Mouse (Mus musculus) neural tube, embryonic 11.5 days (tissue): ENCODE measurements around the gene Rxfp2. TPM values are rescaled to one million over a fixed set of nuclear protein-coding genes. Genes with fewer than 3 reads are reported as not detected.

ENCODE experiments used
- ATAC-seq: fragments of 200-750 bp; cut with Nextera tagmentation; 2 replicates; pipeline ENCODE4 v1.8.0; 2017; ENCODE audit warnings: moderate number of reproducible peaks, mild to moderate bottlenecking, moderate TSS enrichment, moderate library complexity; ENCODE audit not compliant: insufficient read depth, low FRiP score, low TSS enrichment
- DNase-seq: peaks from one replicate; pipeline ENCODE4 v3.0.0-alpha.2; 2015; ENCODE audit warnings: low spot score
- H3K27ac ChIP-seq: fragments of 300-500 bp; sonication (generic); 2 replicates; pipeline ENCODE4 v1.5.1; 2014; ENCODE audit warnings: low read depth, mild to moderate bottlenecking, low read length
- H3K27me3 ChIP-seq: fragments of 300-500 bp; sonication (generic); 2 replicates; pipeline ENCODE4 v1.6.1; 2014; ENCODE audit warnings: mild to moderate bottlenecking, low read length, mixed read lengths; ENCODE audit not compliant: control insufficient read depth, insufficient read depth
- H3K36me3 ChIP-seq: fragments of 300-500 bp; sonication (generic); 2 replicates; pipeline ENCODE4 v1.6.1; 2014; ENCODE audit warnings: mild to moderate bottlenecking, low read length, moderate library complexity, mixed read lengths; ENCODE audit not compliant: control insufficient read depth, insufficient read depth
- H3K4me1 ChIP-seq: fragments of 300-500 bp; sonication (generic); 2 replicates; pipeline ENCODE4 v1.6.1; 2014; ENCODE audit warnings: low read length, mixed read lengths; ENCODE audit not compliant: control insufficient read depth, insufficient read depth
- H3K4me2 ChIP-seq: fragments of 300-500 bp; sonication (generic); 2 replicates; pipeline ENCODE4 v1.6.1; 2014; ENCODE audit warnings: low read depth, mild to moderate bottlenecking, moderate library complexity
- H3K4me3 ChIP-seq: fragments of 300-500 bp; sonication (generic); 2 replicates; pipeline ENCODE4 v1.5.1; 2014; ENCODE audit warnings: low read depth, low read length
- H3K9ac ChIP-seq: fragments of 300-500 bp; sonication (generic); 2 replicates; pipeline ENCODE4 v1.6.1; 2014; ENCODE audit warnings: mild to moderate bottlenecking, low read length
- H3K9me3 ChIP-seq: fragments of 300-500 bp; sonication (generic); 2 replicates; pipeline ENCODE4 v1.6.1; 2016; ENCODE audit warnings: low read length; ENCODE audit not compliant: control insufficient read depth
- WGBS: fragments of 180-500 bp; shearing (Covaris S2); extraction: QIAGEN DNeasy Blood & Tissue Kit; methylation state at CpG from one replicate; pipeline ENCODE4 v1.1.7; 2014; 5-methylcytosine and 5-hydroxymethylcytosine counted together
- polyA plus RNA-seq: library from polyadenylated mRNA; unstranded; fragments of >200 nt; fragmentation: Nextera tagmentation; extraction: Ambion mirVana; gene quantifications from 2 replicates; pipeline ENCODE4 v1.2.1, GENCODE M21; 2014

Rxfp2 gene
- polyA plus RNA-seq, 1 experiment from 2014 or later, result 1.2 TPM

- WGBS, result 50% methylated on average over 8 of the region's 8 CpGs
- Histone ChIP-seq H3K27me3 (no peaks in the 10 kb centered on the region), H3K9me3 (no peaks in the 10 kb centered on the region), H3K9ac (no peak overlapping the region), H3K36me3 (no peaks in the 10 kb centered on the region), H3K27ac (no peak overlapping the region), H3K4me1 (peaks cover 5% of the 10 kb centered on the region; the same call in 1 of the 2 replicates), H3K4me2 (no peak overlapping the region), H3K4me3 (no peak overlapping the region)
- ATAC-seq (no peak), DNase-seq (no peak)
These were observed 92.8 kb downstream of the Rxfp2 start for GRCm38 (mm10) chr5:150111236-150111635.

DNA sequence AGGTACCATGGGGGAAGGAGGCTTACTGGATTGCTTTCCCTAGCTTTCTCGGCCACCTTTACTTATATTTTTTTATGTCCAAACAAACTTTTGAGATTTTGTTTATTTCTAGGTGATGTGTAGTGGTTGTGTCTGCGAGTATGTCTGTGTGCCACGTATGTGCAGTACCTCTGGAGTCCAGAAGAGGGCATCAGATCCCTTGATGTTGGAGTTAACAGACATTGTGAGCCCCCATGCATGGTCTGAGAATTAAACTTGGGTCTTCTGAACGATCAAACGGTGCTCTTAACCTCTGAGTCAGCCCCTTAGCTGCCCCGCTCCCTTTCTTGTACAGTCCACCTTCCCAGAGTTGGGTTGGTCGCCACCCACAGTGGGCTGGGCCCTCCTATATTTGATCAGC, 95.5 kb downstream of the Rxfp2 start:
- Histone ChIP-seq H3K27ac (no peak overlapping the region), H3K36me3 (no peaks in the 10 kb centered on the region), H3K9me3 (no peaks in the 10 kb centered on the region), H3K4me1 (peaks cover 5% of the 10 kb centered on the region; the same call in 1 of the 2 replicates), H3K4me3 (no peak overlapping the region), H3K9ac (no peak overlapping the region), H3K4me2 (no peak overlapping the region), H3K27me3 (no peaks in the 10 kb centered on the region)
- WGBS, result 76% methylated on average over 7 of the region's 7 CpGs
- no peak for ATAC-seq
- DNase-seq, result no peak

GRCm38 (mm10) chr5:150114778-150115177, 96.3 kb downstream of the Rxfp2 start:
- Histone ChIP-seq H3K4me2 (no peak overlapping the region), H3K9ac (no peak overlapping the region), H3K27me3 (no peaks in the 10 kb centered on the region), H3K9me3 (no peaks in the 10 kb centered on the region), H3K4me1 (peaks cover 5% of the 10 kb centered on the region; the same call in 1 of the 2 replicates), H3K36me3 (no peaks in the 10 kb centered on the region), H3K27ac (no peak overlapping the region), H3K4me3 (no peak overlapping the region)
- WGBS, result 95% methylated on average over 4 of the region's 4 CpGs
- no peak for ATAC-seq
- DNase-seq, result no peak

- peaks cover 5% of the 10 kb centered on the region; the same call in 1 of the 2 replicates for H3K4me1 ChIP-seq
- WGBS, result 68% methylated on average over 16 of the region's 16 CpGs
- ATAC-seq, result 0 out of 2 replicates have a peak, but pooled peaks have one; percentile 7
- H3K27me3 ChIP-seq, result no peaks in the 10 kb centered on the region
- no peak overlapping the region for H3K27ac ChIP-seq
- no peaks in the 10 kb centered on the region for H3K9me3 ChIP-seq
- H3K4me3 ChIP-seq, result no peak overlapping the region
- H3K9ac ChIP-seq, result no peak overlapping the region
- H3K4me2 ChIP-seq, result no peak overlapping the region
- DNase-seq, result peak; percentile 57
- H3K36me3 ChIP-seq, result no peaks in the 10 kb centered on the region
These were observed 97.0 kb downstream of the Rxfp2 start for GRCm38 (mm10) chr5:150115271-150116092.

- Histone ChIP-seq H3K4me3 (no peak overlapping the region), H3K9me3 (no peaks in the 10 kb centered on the region), H3K36me3 (no peaks in the 10 kb centered on the region), H3K9ac (no peak overlapping the region), H3K4me1 (peaks cover 5% of the 10 kb centered on the region; the same call in 1 of the 2 replicates), H3K27ac (no peak overlapping the region), H3K4me2 (no peak overlapping the region), H3K27me3 (no peaks in the 10 kb centered on the region)
- no peak for ATAC-seq
- WGBS, result 81% methylated on average over 9 of the region's 9 CpGs
- no peak for DNase-seq
These were observed 97.9 kb downstream of the Rxfp2 start for GRCm38 (mm10) chr5:150116216-150116905.

DNA sequence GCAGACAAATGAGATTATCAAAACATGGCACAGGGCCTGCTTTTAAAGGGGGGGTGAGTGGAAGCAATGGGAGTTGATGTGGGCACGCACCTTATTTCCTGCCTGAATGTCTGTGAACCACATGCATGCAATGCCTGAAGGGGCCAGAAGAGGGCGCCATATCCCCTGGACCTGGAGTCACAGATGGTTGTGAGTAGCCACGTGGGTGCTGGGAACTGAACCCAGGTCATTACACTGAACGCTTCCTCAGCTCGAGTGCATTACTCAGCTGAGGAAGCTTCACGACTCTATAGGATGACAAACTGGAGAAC, 98.4 kb downstream of the Rxfp2 start:
- no peak for DNase-seq
- Histone ChIP-seq H3K9me3 (no peaks in the 10 kb centered on the region), H3K27me3 (no peaks in the 10 kb centered on the region), H3K4me1 (peaks cover 5% of the 10 kb centered on the region; the same call in 1 of the 2 replicates), H3K36me3 (no peaks in the 10 kb centered on the region), H3K4me3 (no peak overlapping the region), H3K4me2 (no peak overlapping the region), H3K9ac (no peak overlapping the region), H3K27ac (no peak overlapping the region)
- no peak for ATAC-seq
- WGBS, result 85% methylated on average over 6 of the region's 6 CpGs

DNA sequence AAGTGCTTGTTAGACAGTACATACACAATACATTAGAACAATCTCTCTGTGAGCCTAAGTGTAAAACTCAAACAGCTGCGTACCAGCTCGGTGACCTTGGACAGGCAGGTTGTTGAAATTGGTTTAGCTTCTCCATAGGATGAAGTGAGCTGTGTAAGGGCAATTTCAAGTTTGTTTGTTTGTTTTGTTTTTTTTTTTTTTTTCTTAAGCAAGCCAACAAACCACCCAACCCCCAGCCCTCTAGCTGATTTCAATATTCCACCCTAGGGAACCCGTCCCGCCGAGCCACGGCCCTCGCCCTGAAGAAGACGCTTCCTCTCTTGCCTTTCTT, 99.6 kb downstream of the Rxfp2 start:
- Histone ChIP-seq H3K27me3 (no peaks in the 10 kb centered on the region), H3K9me3 (no peaks in the 10 kb centered on the region), H3K9ac (no peak overlapping the region), H3K4me2 (peak overlapping the region; percentile 48), H3K36me3 (no peaks in the 10 kb centered on the region), H3K4me1 (peaks cover 5% of the 10 kb centered on the region; the same call in 1 of the 2 replicates), H3K27ac (no peak overlapping the region), H3K4me3 (peak overlapping the region; percentile 71)
- WGBS, result 21% methylated on average over 8 of the region's 8 CpGs
- ATAC-seq, result no peak; the same call in 1 of the 2 replicates
- DNase-seq, result no peak

DNA sequence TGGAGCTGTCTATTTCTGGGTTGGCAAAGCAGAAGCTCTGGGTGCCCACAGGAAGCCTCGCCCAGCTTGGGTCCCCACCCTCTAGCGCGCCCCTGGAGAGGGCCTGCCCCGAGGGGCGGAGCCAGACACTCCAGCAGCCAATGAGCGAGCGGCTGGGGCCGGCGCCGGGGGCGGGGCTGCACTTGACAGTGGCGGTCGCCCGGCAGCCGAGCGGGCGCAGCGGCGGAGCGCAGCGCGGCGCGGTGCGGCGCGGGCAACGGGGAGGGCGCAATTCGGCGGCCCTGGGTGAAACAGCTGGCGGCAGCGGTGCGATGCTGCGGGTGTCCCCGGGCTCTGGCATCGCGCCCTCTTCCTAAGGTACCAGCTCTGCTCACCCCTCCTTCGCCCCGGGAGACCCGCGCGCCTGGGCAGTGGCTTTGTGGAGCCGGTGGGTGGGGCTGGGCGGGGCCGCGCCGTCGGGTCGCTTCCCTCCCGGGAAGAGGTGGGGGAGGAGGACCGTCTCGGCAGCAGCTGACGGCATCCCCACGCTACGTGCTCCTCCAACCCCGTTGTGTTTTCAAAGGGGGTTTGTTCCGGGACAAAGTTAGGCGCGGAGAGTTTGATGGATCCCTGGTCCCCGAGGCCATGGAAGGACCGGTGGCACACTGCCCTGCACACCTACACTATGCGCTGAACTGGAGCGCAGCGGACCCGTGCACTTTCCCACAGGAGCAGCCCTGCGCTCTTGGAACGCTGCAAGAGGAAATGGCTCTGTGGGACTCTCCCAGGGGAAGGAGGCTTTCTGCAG, 100.2 kb downstream of the Rxfp2 start, which contains the start of gene Fry:
TSS of gene Fry (plus strand) at position 191 of the 787 bp plus-strand sequence.
- H3K4me3 ChIP-seq, result peak within 1 kb of the TSS; percentile 71
- no peaks in the 10 kb centered on the region for H3K9me3 ChIP-seq
- no peaks in the 10 kb centered on the region for H3K36me3 ChIP-seq
- peak within 1 kb of the TSS; percentile 48 for H3K4me2 ChIP-seq
- H3K9ac ChIP-seq, result peak within 1 kb of the TSS; percentile 63
- ATAC-seq (peak; percentile 96), DNase-seq (peak; percentile 91)
- under 1% methylated on average over 64 of the region's 68 CpGs for WGBS
- H3K27ac ChIP-seq, result peak within 1 kb of the TSS; percentile 53; the same call in 1 of the 2 replicates
- no peaks in the 10 kb centered on the region for H3K27me3 ChIP-seq
- H3K4me1 ChIP-seq, result peaks cover 5% of the 10 kb centered on the region; the same call in 1 of the 2 replicates
